Mouse (Mus musculus): ENCODE results near the gene Vipas39. TPM values are rescaled to one million over a fixed set of nuclear protein-coding genes. Genes with fewer than 3 reads are reported as not detected.

Gene Vipas39
- polyA plus RNA-seq (2014; fragmentation: Illumina TruSeq; extraction: RNeasy Lipid Tissue Mini Kit (QIAGEN cat#74804); ENCODE audit: low read depth, low replicate concordance), result 7.5 TPM

DNA sequence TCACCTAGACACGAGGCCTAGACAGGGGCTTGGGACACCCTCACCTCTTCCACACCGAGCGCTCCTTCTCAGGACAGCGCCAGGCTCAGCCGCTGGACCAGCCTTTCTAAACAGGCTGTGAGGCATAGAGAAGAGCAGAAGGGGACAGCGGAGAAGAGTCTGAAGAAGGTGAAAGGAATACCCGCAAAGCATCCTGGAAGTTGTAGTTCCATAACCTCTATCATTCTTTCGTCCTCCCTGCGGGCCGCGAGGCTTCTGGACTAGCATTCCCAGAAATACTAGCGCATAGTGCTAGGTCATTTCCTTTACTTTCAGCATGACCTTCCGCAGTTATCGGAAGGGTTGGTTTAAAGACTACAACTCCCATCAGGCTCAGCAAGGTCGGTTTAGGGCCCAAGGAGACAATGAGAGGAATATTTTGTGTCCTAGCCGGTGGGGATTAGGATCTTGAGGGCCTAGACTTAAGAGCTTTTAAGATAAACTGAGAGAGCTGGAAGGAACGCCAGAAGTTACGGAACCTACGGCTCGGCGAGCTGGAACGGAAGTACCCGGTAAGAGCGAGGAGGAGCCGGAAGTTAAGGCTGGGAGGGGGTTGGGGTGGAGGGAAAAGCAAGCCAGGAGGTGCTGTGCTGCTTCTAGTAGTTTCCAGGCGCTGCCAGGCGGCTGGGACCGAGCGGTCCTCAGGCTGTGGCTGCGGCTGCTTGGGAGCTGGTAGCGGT, at the start of gene Vipas39, which contains the start of gene Ahsa1:
Gene Vipas39, minus strand, starts transcription at position 149 of the 719 bp plus-strand sequence.
Gene Ahsa1, plus strand, starts transcription at position 372 of the 719 bp plus-strand sequence.

DNA sequence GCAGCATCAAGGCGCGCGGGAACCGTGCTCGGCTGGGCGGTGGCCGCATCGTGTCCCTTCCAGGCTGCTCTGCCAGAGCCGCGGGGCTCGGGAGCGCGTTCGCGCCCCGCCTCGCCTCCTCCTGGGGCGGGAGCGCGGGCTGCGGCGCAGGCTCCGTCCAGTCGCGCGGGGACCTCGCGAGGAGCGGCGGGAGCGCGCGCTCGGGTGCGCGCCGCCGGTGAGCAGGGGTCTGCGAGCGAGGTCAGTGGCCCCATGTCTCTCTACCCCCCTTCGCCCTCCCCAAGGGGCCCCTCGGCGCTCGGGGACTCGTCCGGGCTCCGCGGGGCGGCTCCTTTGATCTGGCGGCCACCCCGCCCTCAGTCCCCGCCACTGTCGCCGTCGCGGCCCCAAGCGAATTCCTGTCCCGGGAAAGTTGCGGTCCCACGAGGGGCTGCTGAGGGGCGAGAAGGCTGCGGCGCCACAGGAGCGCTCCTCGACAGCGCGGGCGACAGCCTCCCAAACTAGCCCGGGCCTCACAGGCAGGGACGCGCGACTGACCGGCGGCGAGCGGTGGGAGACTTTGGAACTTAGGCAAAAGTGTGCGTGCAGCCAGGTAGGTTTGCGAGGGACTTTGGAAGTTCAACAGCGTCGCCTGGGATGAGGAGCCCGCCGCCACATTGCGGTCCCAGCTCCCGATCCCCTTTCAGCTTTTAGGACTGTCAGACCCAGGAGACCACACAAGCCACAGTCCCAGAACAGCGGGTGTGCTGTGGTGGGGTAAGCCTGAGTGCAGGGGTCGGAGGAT, 33.8 kb upstream of the Vipas39 start, which contains the start of gene Ism2:
Gene Ism2, minus strand, starts transcription at position 49 of the 784 bp plus-strand sequence.

GRCm38 (mm10) chr12:87238632-87239031, 27.4 kb downstream of the Vipas39 start, which contains the start of gene Noxred1:
TSS of gene Noxred1 (minus strand) at chr12:87238732.

DNA sequence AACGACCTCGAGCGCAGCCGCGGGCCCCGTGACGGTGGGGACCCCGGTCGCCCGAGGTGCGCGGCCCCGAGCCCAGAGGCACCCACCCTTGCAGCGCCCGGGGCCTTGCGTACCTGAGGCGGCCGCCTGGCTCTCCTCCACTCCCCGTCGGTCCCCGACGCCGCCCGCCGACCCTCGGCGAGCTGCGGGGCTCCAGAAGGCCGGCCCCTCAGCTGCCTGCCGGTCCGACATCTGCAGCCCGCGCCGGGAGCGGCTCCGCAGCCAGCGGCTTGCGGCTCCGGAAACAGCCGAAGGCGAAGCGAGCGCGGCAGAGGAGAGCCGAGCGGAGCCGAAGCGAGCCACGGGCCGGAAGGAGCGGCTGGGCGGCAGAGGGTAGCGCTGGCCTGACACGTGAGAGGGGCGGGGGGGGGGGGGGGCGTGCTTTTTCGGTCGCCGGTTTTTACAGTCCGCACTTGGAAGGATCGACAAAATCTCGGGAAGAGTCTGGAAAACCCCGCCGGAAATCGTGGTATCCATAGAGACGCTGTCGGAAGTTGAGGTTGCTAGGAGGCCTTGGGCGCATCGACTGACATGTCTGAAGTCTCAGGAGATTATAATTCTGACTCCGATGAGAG, 66.0 kb downstream of the Vipas39 start, which contains the start of gene Tmed8:
Gene Tmed8, minus strand, starts transcription at position 482 of the 614 bp plus-strand sequence.

DNA sequence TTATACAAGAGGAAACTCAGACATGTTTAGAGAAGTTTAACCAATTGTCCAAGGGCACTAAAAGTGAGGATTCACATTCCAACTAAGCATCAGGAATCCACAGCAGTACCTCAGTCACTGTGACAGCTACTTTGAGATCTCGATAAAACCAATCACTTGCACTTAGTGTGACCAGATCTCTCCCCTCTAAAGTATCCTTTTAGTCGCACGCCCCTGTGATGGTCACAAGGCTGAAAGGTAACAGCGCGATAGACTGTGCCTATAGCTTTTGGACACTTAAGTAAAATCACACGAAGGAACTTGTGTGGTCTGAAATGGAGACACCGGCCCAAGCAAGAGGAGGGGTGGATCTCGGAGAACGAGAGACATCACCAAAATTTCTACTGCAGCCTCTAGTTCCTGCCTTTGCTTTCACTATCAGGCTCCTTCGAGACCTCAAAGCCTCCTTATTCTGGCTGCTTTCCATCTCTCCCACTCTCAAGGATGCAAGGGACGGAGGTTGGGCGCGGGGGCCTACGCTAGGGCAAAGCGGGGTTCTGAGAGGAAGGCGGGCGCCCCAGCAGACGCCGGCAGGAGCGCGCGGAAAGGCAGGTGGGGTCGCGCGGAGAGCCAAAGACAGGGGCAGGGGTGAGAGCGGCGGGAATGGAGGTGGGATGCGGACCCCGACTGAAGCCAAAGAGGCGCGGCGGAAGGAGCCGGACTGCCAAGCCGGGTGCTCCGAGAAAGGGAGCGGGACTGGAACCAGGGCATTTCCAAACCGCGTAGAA, 66.7 kb downstream of the Vipas39 start, which contains the start of gene Samd15:
Gene Samd15, plus strand, starts transcription at position 518 of the 767 bp plus-strand sequence.

Other genes with a start within 250 kb of the Vipas39 start
- gene Tmem63c, start 244.9 kb downstream of the Vipas39 start, polyA plus RNA-seq (2014; fragmentation: Illumina TruSeq; extraction: RNeasy Lipid Tissue Mini Kit (QIAGEN cat#74804); ENCODE audit: low read depth, low replicate concordance), result not detected
- gene Ngb, start 163.7 kb downstream of the Vipas39 start, polyA plus RNA-seq (2014; fragmentation: Illumina TruSeq; extraction: RNeasy Lipid Tissue Mini Kit (QIAGEN cat#74804); ENCODE audit: low read depth, low replicate concordance), result not detected
- 949 TPM for gene Gstz1, start 119.1 kb downstream of the Vipas39 start, polyA plus RNA-seq (2014; fragmentation: Illumina TruSeq; extraction: RNeasy Lipid Tissue Mini Kit (QIAGEN cat#74804); ENCODE audit: low read depth, low replicate concordance)
- gene Pomt2, start 118.3 kb downstream of the Vipas39 start, polyA plus RNA-seq (2014; fragmentation: Illumina TruSeq; extraction: RNeasy Lipid Tissue Mini Kit (QIAGEN cat#74804); ENCODE audit: low read depth, low replicate concordance), result 6.8 TPM
- not detected for gene Samd15, start 66.5 kb downstream of the Vipas39 start, polyA plus RNA-seq (2014; fragmentation: Illumina TruSeq; extraction: RNeasy Lipid Tissue Mini Kit (QIAGEN cat#74804); ENCODE audit: low read depth, low replicate concordance)
- gene Tmed8, start 65.8 kb downstream of the Vipas39 start, polyA plus RNA-seq (2014; fragmentation: Illumina TruSeq; extraction: RNeasy Lipid Tissue Mini Kit (QIAGEN cat#74804); ENCODE audit: low read depth, low replicate concordance), result 1.8 TPM
- not detected for gene Noxred1, start 27.5 kb downstream of the Vipas39 start, polyA plus RNA-seq (2014; fragmentation: Illumina TruSeq; extraction: RNeasy Lipid Tissue Mini Kit (QIAGEN cat#74804); ENCODE audit: low read depth, low replicate concordance)
- 113 TPM for gene Ahsa1, start 223 bp upstream of the Vipas39 start, polyA plus RNA-seq (2014; fragmentation: Illumina TruSeq; extraction: RNeasy Lipid Tissue Mini Kit (QIAGEN cat#74804); ENCODE audit: low read depth, low replicate concordance)
- not detected for gene Ism2, start 33.4 kb upstream of the Vipas39 start, polyA plus RNA-seq (2014; fragmentation: Illumina TruSeq; extraction: RNeasy Lipid Tissue Mini Kit (QIAGEN cat#74804); ENCODE audit: low read depth, low replicate concordance)
- gene Sptlc2, start 122.1 kb upstream of the Vipas39 start, polyA plus RNA-seq (2014; fragmentation: Illumina TruSeq; extraction: RNeasy Lipid Tissue Mini Kit (QIAGEN cat#74804); ENCODE audit: low read depth, low replicate concordance), result 31.9 TPM
- 74.0 TPM for gene Slirp, start 177.6 kb upstream of the Vipas39 start, polyA plus RNA-seq (2014; fragmentation: Illumina TruSeq; extraction: RNeasy Lipid Tissue Mini Kit (QIAGEN cat#74804); ENCODE audit: low read depth, low replicate concordance)
- gene Alkbh1, start 177.8 kb upstream of the Vipas39 start, polyA plus RNA-seq (2014; fragmentation: Illumina TruSeq; extraction: RNeasy Lipid Tissue Mini Kit (QIAGEN cat#74804); ENCODE audit: low read depth, low replicate concordance), result 6.9 TPM
- 35.2 TPM for gene Snw1, start 206.0 kb upstream of the Vipas39 start, polyA plus RNA-seq (2014; fragmentation: Illumina TruSeq; extraction: RNeasy Lipid Tissue Mini Kit (QIAGEN cat#74804); ENCODE audit: low read depth, low replicate concordance)
- not detected for gene Gm5788, start 228.5 kb upstream of the Vipas39 start, polyA plus RNA-seq (2014; fragmentation: Illumina TruSeq; extraction: RNeasy Lipid Tissue Mini Kit (QIAGEN cat#74804); ENCODE audit: low read depth, low replicate concordance)
- not detected for gene Gm8300, start 248.1 kb upstream of the Vipas39 start, polyA plus RNA-seq (2014; fragmentation: Illumina TruSeq; extraction: RNeasy Lipid Tissue Mini Kit (QIAGEN cat#74804); ENCODE audit: low read depth, low replicate concordance)

All from liver, adult 10 weeks (tissue).